Mouse (Mus musculus): ENCODE data around the gene Hist1h2ai.

DNA sequence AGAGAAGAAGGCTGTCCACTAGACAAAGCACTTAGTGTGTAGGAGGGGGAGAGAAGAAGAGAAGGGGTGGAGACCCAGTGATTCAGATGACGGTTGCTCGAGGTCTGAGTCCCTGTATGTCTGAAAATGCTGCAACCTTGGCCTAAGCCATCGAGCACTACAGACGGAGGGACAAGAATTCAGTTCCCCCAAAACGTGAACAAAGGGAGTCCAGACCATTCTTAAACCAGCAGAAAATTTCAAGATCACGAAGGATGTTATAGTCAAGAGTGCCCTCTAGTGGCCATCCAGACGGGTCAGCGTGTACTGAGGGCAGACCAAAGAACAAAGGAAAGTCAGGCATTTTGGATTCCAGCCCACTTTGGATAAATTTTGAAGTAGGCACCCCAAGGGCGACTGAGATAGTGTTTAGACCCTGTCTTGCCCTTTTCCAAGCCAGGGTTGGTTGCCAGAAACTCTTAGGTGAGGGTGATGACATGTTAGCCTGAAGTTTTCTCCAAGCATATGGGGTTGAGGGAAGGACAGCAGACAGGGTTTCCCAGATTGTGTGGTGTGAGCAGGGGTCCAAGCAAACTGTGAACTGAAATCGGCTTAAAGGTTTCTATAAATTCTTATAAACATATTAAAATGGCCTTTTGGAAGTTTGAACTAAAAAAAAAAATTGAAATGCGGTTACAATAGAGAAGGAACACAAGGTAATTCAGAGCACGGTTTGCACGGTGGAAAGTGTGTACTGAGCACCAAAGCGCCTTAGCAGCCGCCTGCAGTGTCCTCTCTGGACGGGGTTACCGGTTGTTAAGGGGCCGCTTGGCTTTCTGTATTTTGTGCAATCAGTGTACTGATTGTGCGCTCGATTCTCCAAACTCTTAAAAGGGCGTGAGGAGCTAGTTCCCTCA lies 18.0 kb downstream of the Hist1h2ai start:
- no peak for TF ChIP-seq TAL1 (IDR thresholded peaks at IDR 0.05; ENCODE audit: low read length)
- no peak for TF ChIP-seq GATA1 (IDR thresholded peaks at IDR 0.05; ENCODE audit: low read length)
